Mouse (Mus musculus) hindbrain, embryonic 11.5 days (tissue): ENCODE results near the gene Gls. TPM values are rescaled to one million over a fixed set of nuclear protein-coding genes. Genes with fewer than 3 reads are reported as not detected.

Experiments
- ATAC-seq: fragments of 200-750 bp; cut with Nextera tagmentation; 2 replicates; pipeline ENCODE4 v1.8.0; 2017; ENCODE audit warnings: mild to moderate bottlenecking, moderate TSS enrichment, moderate library complexity; ENCODE audit not compliant: low FRiP score
- DNase-seq: peaks from one replicate; pipeline ENCODE4 v3.0.0-alpha.2; 2015; ENCODE audit warnings: low spot score
- H3K27ac ChIP-seq: fragments of 300-500 bp; sonication (generic); 2 replicates; pipeline ENCODE4 v1.5.1; 2014; ENCODE audit warnings: mild to moderate bottlenecking, low read depth, low read length
- H3K27me3 ChIP-seq: fragments of 300-500 bp; sonication (generic); 2 replicates; pipeline ENCODE4 v1.6.1; 2014; ENCODE audit warnings: mild to moderate bottlenecking, low read length, moderate library complexity, mixed read lengths; ENCODE audit not compliant: control insufficient read depth, insufficient read depth
- H3K36me3 ChIP-seq: fragments of 300-500 bp; sonication (generic); 2 replicates; pipeline ENCODE4 v1.6.1; 2014; ENCODE audit warnings: mild to moderate bottlenecking, low read length, moderate library complexity, mixed read lengths; ENCODE audit not compliant: control insufficient read depth, insufficient read depth
- H3K4me1 ChIP-seq: fragments of 300-500 bp; sonication (generic); replicated peaks from 2 replicates; pipeline ENCODE4 v1.6.1; 2014; ENCODE audit warnings: low read length, mixed read lengths; ENCODE audit not compliant: control insufficient read depth, insufficient read depth
- H3K4me2 ChIP-seq: fragments of 300-500 bp; sonication (generic); replicated peaks from 2 replicates; pipeline ENCODE4 v1.6.1; 2014; ENCODE audit warnings: mild to moderate bottlenecking, low read depth, low read length
- H3K4me3 ChIP-seq: fragments of 300-500 bp; sonication (generic); 2 replicates; pipeline ENCODE4 v1.5.1; 2014; ENCODE audit warnings: low read depth, low read length
- H3K9ac ChIP-seq: fragments of 300-500 bp; sonication (generic); 2 replicates; pipeline ENCODE4 v1.6.1; 2014; ENCODE audit warnings: low read depth, low read length
- H3K9me3 ChIP-seq: fragments of 300-500 bp; sonication (generic); 2 replicates; pipeline ENCODE4 v1.6.1; 2016; ENCODE audit warnings: low read length; ENCODE audit not compliant: control insufficient read depth
- WGBS: fragments of 180-500 bp; shearing (Covaris S2); extraction: QIAGEN DNeasy Blood & Tissue Kit; methylation state at CpG from one replicate; pipeline ENCODE4 v1.1.7; 2014; 5-methylcytosine and 5-hydroxymethylcytosine counted together
- polyA plus RNA-seq: library from polyadenylated mRNA; unstranded; fragments of >200 nt; fragmentation: Nextera tagmentation; extraction: Ambion mirVana; gene quantifications from 2 replicates; pipeline ENCODE4 v1.2.1, GENCODE M21; 2014

The Gls gene
- polyA plus RNA-seq, 1 experiment from 2014 or later = 36.5 TPM

GRCm38 (mm10) chr1:52170747-52171146 is 62.3 kb downstream of the Gls start:
- H3K4me1 ChIP-seq = no peaks in the 10 kb centered on the region
- no peaks in the 10 kb centered on the region for H3K9me3 ChIP-seq
- H3K36me3 ChIP-seq = no peaks in the 10 kb centered on the region
- H3K27me3 ChIP-seq = no peaks in the 10 kb centered on the region
- no peak overlapping the region for H3K4me2 ChIP-seq
- WGBS = 78% methylated on average over 7 of the region's 7 CpGs
- no peak overlapping the region for H3K9ac ChIP-seq
- DNase-seq (no peak), ATAC-seq (no peak)
- H3K4me3 ChIP-seq = no peak overlapping the region
- no peak overlapping the region for H3K27ac ChIP-seq

GRCm38 (mm10) chr1:52170057-52170456 is 63.0 kb downstream of the Gls start:
- H3K4me3 ChIP-seq = no peak overlapping the region
- no peak overlapping the region for H3K4me2 ChIP-seq
- 10% methylated on average over 3 of the region's 3 CpGs for WGBS
- ATAC-seq = peak; percentile 35; the same call in 1 of the 2 replicates
- peak; percentile 45 for DNase-seq
- no peak overlapping the region for H3K27ac ChIP-seq
- no peaks in the 10 kb centered on the region for H3K36me3 ChIP-seq
- H3K9me3 ChIP-seq = no peaks in the 10 kb centered on the region
- H3K4me1 ChIP-seq = no peaks in the 10 kb centered on the region
- H3K27me3 ChIP-seq = no peaks in the 10 kb centered on the region
- H3K9ac ChIP-seq = no peak overlapping the region

- no peak overlapping the region for H3K9ac ChIP-seq
- 69% methylated on average over 14 of the region's 14 CpGs for WGBS
- no peak overlapping the region for H3K4me2 ChIP-seq
- DNase-seq = no peak
- H3K9me3 ChIP-seq = no peaks in the 10 kb centered on the region
- no peaks in the 10 kb centered on the region for H3K27me3 ChIP-seq
- H3K36me3 ChIP-seq = no peaks in the 10 kb centered on the region
- ATAC-seq = no peak
- H3K27ac ChIP-seq = no peak overlapping the region
- H3K4me3 ChIP-seq = no peak overlapping the region
- H3K4me1 ChIP-seq = no peaks in the 10 kb centered on the region
These were observed 66.3 kb downstream of the Gls start for GRCm38 (mm10) chr1:52166652-52167220.

- no peak for DNase-seq
- no peak overlapping the region for H3K4me2 ChIP-seq
These were observed 69.2 kb downstream of the Gls start for GRCm38 (mm10) chr1:52163707-52164457.

GRCm38 (mm10) chr1:52161151-52161550 is 71.9 kb downstream of the Gls start:
- H3K27me3 ChIP-seq = no peaks in the 10 kb centered on the region
- H3K27ac ChIP-seq = no peak overlapping the region
- H3K36me3 ChIP-seq = 0 out of 2 replicates have a peak, but pooled peaks cover 2% of the 10 kb centered on the region
- ATAC-seq (no peak), DNase-seq (no peak)
- H3K9me3 ChIP-seq = no peaks in the 10 kb centered on the region
- no peaks in the 10 kb centered on the region for H3K4me1 ChIP-seq
- no peak overlapping the region for H3K4me3 ChIP-seq
- no peak overlapping the region for H3K4me2 ChIP-seq
- 88% methylated on average over 8 of the region's 8 CpGs for WGBS
- H3K9ac ChIP-seq = no peak overlapping the region

More at GRCm38 (mm10) chr1:52163707-52164457, 69.2 kb downstream of the Gls start:
- WGBS = 95% methylated on average over 5 of the region's 5 CpGs
- Histone ChIP-seq H3K4me1 (no peaks in the 10 kb centered on the region), H3K36me3 (0 out of 2 replicates have a peak, but pooled peaks cover 2% of the 10 kb centered on the region), H3K27me3 (no peaks in the 10 kb centered on the region), H3K27ac (no peak overlapping the region), H3K9me3 (no peaks in the 10 kb centered on the region), H3K4me3 (no peak overlapping the region), H3K9ac (no peak overlapping the region)
- ATAC-seq = no peak

GRCm38 (mm10) chr1:52158490-52159381 is 74.3 kb downstream of the Gls start:
- no peak overlapping the region for H3K4me3 ChIP-seq
- H3K27ac ChIP-seq = no peak overlapping the region
- no peaks in the 10 kb centered on the region for H3K9me3 ChIP-seq
- ATAC-seq (no peak), DNase-seq (no peak)
- no peak overlapping the region for H3K4me2 ChIP-seq
- H3K4me1 ChIP-seq = no peaks in the 10 kb centered on the region
- no peaks in the 10 kb centered on the region for H3K27me3 ChIP-seq
- no peak overlapping the region for H3K9ac ChIP-seq
- WGBS = 82% methylated on average over 17 of the region's 17 CpGs
- H3K36me3 ChIP-seq = 0 out of 2 replicates have a peak, but pooled peaks cover 2% of the 10 kb centered on the region

GRCm38 (mm10) chr1:52158040-52158439 is 75.0 kb downstream of the Gls start:
- 94% methylated on average over 2 of the region's 2 CpGs for WGBS
- Histone ChIP-seq H3K4me3 (no peak overlapping the region), H3K27me3 (no peaks in the 10 kb centered on the region), H3K27ac (no peak overlapping the region), H3K4me2 (no peak overlapping the region), H3K4me1 (no peaks in the 10 kb centered on the region), H3K9me3 (no peaks in the 10 kb centered on the region), H3K36me3 (0 out of 2 replicates have a peak, but pooled peaks cover 2% of the 10 kb centered on the region), H3K9ac (no peak overlapping the region)
- DNase-seq (no peak), ATAC-seq (no peak)

- no peak overlapping the region for H3K9ac ChIP-seq
- H3K36me3 ChIP-seq = 0 out of 2 replicates have a peak, but pooled peaks cover 2% of the 10 kb centered on the region
- no peak overlapping the region for H3K4me2 ChIP-seq
- H3K4me1 ChIP-seq = no peaks in the 10 kb centered on the region
- DNase-seq = no peak
- no peaks in the 10 kb centered on the region for H3K27me3 ChIP-seq
- no peak overlapping the region for H3K4me3 ChIP-seq
- ATAC-seq = no peak
- WGBS = 89% methylated on average over 10 of the region's 10 CpGs
- no peaks in the 10 kb centered on the region for H3K9me3 ChIP-seq
- H3K27ac ChIP-seq = no peak overlapping the region
These were observed 76.7 kb downstream of the Gls start for GRCm38 (mm10) chr1:52156351-52156750.
